Mouse (Mus musculus): ENCODE data around the gene Dhrs7b.

Gene Dhrs7b

DNA sequence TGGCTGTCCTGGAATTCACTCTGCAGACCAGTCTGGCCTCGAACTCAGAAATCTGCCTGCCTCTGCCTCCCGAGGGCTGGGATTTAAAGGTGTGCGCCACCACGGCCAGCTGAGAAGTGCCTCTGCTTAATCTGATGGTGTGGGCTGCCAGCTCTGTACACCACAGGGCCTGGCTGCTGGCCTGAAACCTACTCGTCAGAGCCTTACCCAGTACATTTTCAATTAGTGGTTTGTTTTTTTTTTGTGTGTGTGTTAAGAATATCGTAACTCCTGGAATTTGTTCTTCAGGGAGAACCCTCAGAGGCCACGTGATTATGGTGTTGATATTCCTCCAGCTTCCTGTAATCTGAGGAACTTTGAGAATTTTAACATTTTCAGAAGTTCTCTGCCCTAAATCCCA lies 71.6 kb downstream of the Dhrs7b start:
- DNase-seq, result no peak

DNA sequence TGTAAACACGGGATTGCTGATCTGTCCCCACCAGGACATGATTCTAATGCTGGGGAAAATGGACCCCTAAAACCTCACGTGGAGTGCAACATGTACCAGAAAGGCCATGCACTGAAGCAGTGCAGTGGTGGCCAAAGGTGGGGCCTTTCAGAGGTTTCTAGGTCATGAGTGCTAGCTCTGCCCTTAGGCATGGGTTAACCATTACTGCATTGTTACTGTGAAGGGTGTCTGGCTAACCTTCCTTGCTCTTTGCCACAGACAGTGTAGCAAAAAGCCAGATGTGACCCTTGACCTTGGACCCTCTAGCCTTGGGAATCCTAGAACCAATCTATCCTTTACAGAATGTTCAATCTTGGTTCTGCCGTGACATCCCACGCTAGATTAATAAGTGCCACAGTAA lies 72.1 kb downstream of the Dhrs7b start:
- DNase-seq, result no peak

DNA sequence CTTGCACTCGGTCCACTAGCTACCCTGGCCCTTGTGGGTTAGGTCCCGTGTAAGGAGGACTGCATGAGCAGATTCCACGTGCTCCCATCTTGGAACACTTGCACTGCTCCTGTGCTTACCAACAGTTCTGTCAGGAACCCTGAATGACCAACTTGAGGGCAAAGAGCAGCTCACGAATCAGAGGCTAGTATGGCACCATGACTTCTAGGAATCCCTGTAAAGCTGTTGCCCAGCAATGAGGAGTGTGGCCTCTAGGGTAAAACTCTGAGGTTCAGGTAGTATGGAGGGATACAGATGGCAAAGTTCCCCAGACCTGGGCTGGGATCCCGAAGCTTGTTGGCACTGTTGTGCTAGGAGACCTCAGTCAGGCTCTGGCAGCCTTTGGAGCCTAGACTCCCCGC lies 73.2 kb downstream of the Dhrs7b start:
- DNase-seq, result no peak

DNA sequence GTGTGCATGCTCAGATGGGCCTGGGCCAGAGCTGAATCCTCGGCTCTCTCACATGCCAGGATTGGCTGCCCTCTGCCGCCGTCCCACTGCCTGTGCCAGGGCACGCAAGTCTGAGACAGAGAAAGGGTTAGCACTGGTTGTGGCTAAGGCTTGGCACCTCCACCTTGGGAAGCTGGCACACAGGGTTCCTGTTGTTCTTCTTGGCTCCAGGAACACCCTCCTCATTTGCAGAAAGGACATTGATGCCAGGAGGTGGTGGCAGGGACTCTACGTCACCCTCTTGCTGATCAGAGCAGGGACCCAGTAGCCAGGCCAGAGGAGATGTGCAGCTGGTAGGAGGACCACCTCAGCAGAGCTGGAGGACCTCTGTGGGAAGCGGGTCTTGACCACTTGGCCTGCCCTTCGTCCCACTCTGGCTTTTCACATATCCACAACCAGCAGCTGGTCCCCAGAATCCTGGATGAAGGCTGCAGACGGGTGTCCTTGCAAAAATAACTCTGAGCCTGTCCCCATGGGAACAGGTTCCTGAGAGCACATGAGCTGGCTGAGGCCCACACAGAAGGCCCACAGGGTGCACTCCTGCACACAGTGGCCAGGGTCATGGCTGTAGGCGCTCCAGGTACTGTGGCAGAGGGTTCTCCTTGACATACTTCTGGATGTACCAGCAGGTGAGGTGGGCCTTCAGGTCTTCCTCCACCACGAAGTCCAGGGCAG lies 75.1 kb downstream of the Dhrs7b start:
- no peak for DNase-seq

DNA sequence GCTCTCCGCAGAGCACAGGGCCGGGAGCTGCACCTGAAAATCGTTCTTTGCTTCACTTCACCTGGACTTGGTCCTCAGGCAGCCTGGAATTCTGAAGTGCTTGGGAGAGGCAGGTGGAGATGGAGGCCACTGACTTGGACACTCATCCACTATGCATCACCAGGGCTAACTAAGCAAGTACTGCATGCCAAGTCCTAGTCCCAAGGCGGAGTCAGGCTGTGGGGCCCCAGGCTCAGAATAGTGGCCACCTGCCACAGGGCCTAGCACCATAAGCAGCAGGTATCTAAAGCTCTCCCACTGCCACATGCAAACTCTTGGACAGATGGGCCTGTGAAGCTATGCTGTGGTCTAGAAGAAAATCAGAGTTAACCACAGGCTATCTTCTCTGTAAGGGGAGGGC lies 76.0 kb downstream of the Dhrs7b start:
- DNase-seq, result no peak

DNA sequence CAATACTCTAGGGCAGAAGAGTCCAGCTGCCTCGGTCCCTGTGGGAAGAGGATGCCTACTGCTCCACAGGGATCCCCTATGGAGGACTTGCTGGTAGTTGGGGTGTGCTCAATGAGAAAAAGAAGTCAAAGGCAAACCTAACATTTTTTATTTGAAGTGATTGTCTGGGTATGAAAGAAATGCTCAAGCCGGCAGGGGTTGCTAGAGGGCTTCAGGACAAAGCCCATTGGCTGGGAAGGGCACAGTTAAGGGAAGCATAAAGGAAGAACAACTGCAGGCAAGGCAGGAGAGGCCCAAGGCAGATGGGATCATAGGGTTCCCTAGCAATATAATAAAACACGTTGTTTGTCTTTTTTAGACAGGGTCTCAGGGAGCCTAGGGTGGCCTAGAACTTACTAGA lies 77.6 kb downstream of the Dhrs7b start:
- DNase-seq, result no peak

DNA sequence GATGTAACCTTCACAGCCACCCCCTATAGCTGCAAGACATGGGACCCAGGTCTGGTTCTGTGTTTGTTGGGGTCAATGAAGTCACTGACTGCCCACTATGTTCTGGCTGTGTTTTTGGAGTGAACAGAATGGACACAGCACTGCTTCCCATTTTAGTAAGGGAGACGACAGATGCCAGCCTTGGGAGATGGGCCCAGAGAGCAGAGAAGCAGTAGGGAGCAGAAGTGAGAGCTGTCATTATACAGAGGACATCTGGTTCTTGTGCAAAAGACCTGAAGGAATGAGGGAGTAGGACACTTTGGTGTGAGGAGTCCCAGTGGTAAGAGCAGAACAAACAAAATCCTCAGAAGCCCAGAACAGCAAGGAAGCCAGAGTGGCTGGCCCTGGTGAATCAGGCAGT lies 79.2 kb downstream of the Dhrs7b start:
- DNase-seq, result no peak
